Mouse (Mus musculus) embryonic facial prominence, embryonic 11.5 days (tissue): ENCODE measurements around the gene Defb13. TPM values are rescaled to one million over a fixed set of nuclear protein-coding genes. Genes with fewer than 3 reads are reported as not detected.
"Not testable (repeated sequence)": the region's sequence is repeated elsewhere in the genome, so short reads cannot be mapped to it uniquely, and the experiment has no call there.

Experiments
- ATAC-seq: fragments of 200-750 bp; cut with Nextera tagmentation; replicated peaks from 2 replicates; pipeline ENCODE4 v1.8.0; 2017; ENCODE audit warnings: low read depth; ENCODE audit not compliant: insufficient number of reproducible peaks, low FRiP score, low TSS enrichment
- DNase-seq: peaks from one replicate; pipeline ENCODE4 v3.0.0-alpha.2; 2015; ENCODE audit warnings: low spot score
- H3K27ac ChIP-seq: fragments of 300-500 bp; sonication (generic); replicated peaks from 2 replicates; pipeline ENCODE4 v1.5.1; 2014; ENCODE audit warnings: mild to moderate bottlenecking, low read depth, low read length, control low read depth
- H3K27me3 ChIP-seq: fragments of 300-500 bp; sonication (generic); 2 replicates; pipeline ENCODE4 v1.6.1; 2014; ENCODE audit warnings: mild to moderate bottlenecking, low read length, moderate library complexity, mixed read lengths; ENCODE audit not compliant: control insufficient read depth, insufficient read depth
- H3K36me3 ChIP-seq: fragments of 300-500 bp; sonication (generic); replicated peaks from 2 replicates; pipeline ENCODE4 v1.6.1; 2014; ENCODE audit warnings: low read depth, mild to moderate bottlenecking, low read length, moderate library complexity, mixed read lengths; ENCODE audit not compliant: control insufficient read depth, insufficient read depth
- H3K4me1 ChIP-seq: fragments of 300-500 bp; sonication (generic); 2 replicates; pipeline ENCODE4 v1.6.1; 2014; ENCODE audit warnings: low read length, mixed read lengths; ENCODE audit not compliant: control insufficient read depth, insufficient read depth
- H3K4me2 ChIP-seq: fragments of 300-500 bp; sonication (generic); 2 replicates; pipeline ENCODE4 v1.6.1; 2014; ENCODE audit warnings: low read depth, mild to moderate bottlenecking, control low read depth, low read length, moderate library complexity
- H3K4me3 ChIP-seq: fragments of 300-500 bp; sonication (generic); 2 replicates; pipeline ENCODE4 v1.5.1; 2014; ENCODE audit warnings: low read depth, low read length, control low read depth
- H3K9ac ChIP-seq: fragments of 300-500 bp; sonication (generic); replicated peaks from 2 replicates; pipeline ENCODE4 v1.6.1; 2014; ENCODE audit warnings: mild to moderate bottlenecking, control low read depth, low read length
- H3K9me3 ChIP-seq: fragments of 300-500 bp; sonication (generic); replicated peaks from 2 replicates; pipeline ENCODE4 v1.6.1; 2016; ENCODE audit warnings: mild to moderate bottlenecking, low read length, inconsistent platforms, mixed read lengths; ENCODE audit not compliant: control insufficient read depth
- WGBS: fragments of 180-500 bp; shearing (Covaris S2); extraction: QIAGEN DNeasy Blood & Tissue Kit; methylation state at CpG from one replicate; pipeline ENCODE4 v1.1.7; 2014; 5-methylcytosine and 5-hydroxymethylcytosine counted together
- polyA plus RNA-seq: library from polyadenylated mRNA; unstranded; fragments of >200 nt; fragmentation: Nextera tagmentation; extraction: Ambion mirVana; gene quantifications from 2 replicates; pipeline ENCODE4 v1.2.1, GENCODE M21; 2014

The Defb13 gene
- not detected in 2 replicates for polyA plus RNA-seq

DNA sequence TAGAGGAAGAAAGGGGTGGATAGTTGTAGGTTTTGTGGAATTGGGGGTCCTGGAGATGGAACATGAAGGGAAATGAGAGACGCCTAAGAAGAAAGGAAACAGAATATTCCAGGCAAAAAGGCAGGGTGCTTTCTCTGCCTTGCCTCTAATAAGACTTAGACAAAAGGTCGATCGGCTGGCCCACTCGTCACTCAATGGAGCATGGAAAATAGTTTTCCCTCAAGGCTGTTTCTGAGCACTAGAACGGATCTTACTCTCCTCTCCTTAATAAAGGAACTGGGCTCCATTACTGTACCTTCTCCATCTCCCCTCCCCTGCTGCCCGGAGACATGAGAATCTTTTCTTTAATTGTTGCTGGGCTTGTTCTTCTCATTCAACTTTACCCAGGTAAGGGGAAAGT is at the start of gene Defb13:
Gene Defb13 (plus strand): TSS at position 301 of the 400 bp plus-strand sequence.
- no peaks in the 10 kb centered on the region for H3K9me3 ChIP-seq
- 77% methylated on average over 6 of the region's 6 CpGs for WGBS
- DNase-seq (no peak), ATAC-seq (no peak)
- H3K9ac ChIP-seq = no peak within 1 kb of the TSS
- no peak within 1 kb of the TSS for H3K4me3 ChIP-seq
- no peaks in the 10 kb centered on the region for H3K36me3 ChIP-seq
- H3K4me2 ChIP-seq = no peak within 1 kb of the TSS; the same call in 1 of the 2 replicates
- H3K27me3 ChIP-seq = no peaks in the 10 kb centered on the region
- no peaks in the 10 kb centered on the region for H3K4me1 ChIP-seq
- H3K27ac ChIP-seq = no peak within 1 kb of the TSS

DNA sequence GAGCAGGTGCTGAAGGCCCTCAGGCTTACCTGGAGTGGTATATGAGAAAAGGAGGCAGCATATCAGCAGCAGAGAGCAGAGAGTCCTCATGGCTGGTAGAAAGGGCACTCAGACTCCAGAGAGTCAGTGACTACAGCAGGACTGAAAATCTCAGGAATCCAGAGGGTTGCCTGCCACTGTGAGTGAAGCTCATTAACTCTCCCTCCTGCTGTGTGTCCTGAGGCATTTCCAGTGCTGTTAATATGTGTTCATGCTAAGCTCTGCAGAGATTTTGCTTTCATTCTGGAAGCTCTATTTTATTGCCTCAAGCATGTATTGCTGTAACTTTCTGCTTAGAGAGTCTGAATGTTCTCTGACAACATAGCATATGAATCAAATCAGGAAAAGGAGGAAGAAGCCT is 40.3 kb upstream of the Defb13 start, which contains the start of gene Defb11:
Gene Defb11 (minus strand): TSS at position 123 of the 400 bp plus-strand sequence.
- not testable (repeated sequence) for H3K36me3 ChIP-seq, H3K27me3 ChIP-seq, H3K9me3 ChIP-seq, H3K9ac ChIP-seq, H3K27ac ChIP-seq, DNase-seq, ATAC-seq, H3K4me2 ChIP-seq, H3K4me3 ChIP-seq, H3K4me1 ChIP-seq

DNA sequence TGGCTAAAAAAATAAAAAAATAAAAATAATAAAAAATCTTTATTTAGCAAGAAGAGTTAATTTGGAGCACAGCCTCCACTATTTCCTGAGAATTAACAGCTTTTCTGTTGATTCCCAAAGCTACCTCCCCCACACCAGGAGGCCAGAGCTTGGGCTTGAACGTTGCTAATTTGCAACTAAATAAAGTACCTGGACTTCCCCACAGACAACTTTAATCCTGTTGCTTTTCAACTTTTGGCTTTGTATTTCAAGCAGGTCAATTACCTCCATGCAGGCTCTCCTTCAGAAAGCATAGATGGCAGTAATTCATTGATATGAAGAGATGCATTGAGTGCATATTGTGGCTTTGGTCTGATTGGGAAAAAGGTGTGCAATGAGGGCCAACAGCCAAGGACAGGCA is 34.6 kb upstream of the Defb13 start:
- Histone ChIP-seq H3K4me3 (no peak overlapping the region), H3K27me3 (no peaks in the 10 kb centered on the region), H3K27ac (no peak overlapping the region), H3K9me3 (no peaks in the 10 kb centered on the region), H3K36me3 (no peaks in the 10 kb centered on the region), H3K4me1 (no peaks in the 10 kb centered on the region), H3K4me2 (no peak overlapping the region), H3K9ac (no peak overlapping the region)
- no peak for ATAC-seq
- WGBS = 11% methylated on average over 1 of the region's 1 CpGs
- no peak for DNase-seq

DNA sequence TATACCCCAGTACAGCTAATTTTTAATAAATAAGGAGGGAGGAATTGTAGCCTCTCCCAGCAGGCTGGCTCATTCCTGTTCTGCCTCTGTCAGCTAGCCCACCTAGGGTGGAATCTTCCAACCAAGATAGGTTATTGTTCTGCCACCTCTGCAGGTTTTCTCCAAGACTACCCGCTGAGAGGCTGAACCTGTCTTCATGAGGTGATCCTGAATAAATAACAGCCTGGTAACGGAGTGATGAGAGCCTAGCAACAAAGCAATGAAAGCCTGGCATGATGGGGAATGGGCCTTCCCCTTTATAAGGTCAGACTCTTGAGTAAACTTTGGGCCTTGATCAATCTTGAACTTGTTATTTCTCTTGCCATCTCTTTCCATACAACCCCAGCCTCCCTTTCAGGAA is 34.0 kb upstream of the Defb13 start:
- Histone ChIP-seq H3K9ac (no peak overlapping the region), H3K4me3 (no peak overlapping the region), H3K27ac (no peak overlapping the region), H3K4me1 (no peaks in the 10 kb centered on the region), H3K36me3 (no peaks in the 10 kb centered on the region), H3K27me3 (no peaks in the 10 kb centered on the region), H3K9me3 (no peaks in the 10 kb centered on the region), H3K4me2 (no peak overlapping the region)
- 27% methylated on average over 2 of the region's 2 CpGs for WGBS
- DNase-seq (no peak), ATAC-seq (no peak)

DNA sequence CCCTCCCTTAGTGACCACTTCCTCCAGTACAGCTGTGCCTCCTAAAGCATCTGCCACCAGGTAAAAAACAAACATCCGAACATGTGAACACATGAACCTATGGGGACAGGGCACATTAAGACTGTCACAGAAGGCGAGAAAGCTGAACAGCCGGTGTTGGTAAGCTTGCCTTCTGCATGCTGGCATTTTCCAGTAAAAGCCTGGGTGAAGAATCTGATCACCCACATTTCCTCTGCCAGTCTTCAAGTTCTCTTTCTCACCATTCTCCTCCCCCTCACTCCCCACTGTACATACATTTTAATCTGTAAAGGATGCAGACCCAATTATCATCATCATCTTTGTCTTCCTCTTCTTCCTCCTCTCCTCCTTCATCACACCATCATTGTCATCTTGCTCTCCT is 30.9 kb upstream of the Defb13 start:
- Histone ChIP-seq H3K9ac (no peak overlapping the region), H3K4me3 (no peak overlapping the region), H3K9me3 (no peaks in the 10 kb centered on the region), H3K4me1 (no peaks in the 10 kb centered on the region), H3K27ac (no peak overlapping the region), H3K36me3 (no peaks in the 10 kb centered on the region), H3K4me2 (no peak overlapping the region), H3K27me3 (no peaks in the 10 kb centered on the region)
- DNase-seq (no peak), ATAC-seq (no peak)
- WGBS = 93% methylated on average over 3 of the region's 3 CpGs

DNA sequence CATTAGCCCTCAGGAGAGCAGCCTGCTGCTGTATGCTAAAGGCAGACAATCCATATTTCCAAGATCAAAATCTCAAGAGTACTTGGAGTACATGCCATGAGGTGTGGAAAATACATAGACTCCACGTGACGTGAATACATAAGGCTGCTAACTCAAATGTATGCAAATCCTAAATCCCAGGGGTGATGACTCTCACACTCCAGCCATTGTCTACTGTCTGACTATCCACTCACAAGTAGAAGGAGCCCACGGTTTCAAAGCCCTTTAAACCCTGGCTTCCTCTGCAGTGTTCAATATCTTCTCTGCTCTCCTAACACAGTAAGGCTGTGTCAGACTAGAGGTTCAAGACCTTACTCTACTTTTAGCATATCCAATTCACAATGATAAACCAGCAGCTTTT is 15.8 kb upstream of the Defb13 start:
- not testable (repeated sequence) for H3K4me2 ChIP-seq, H3K4me3 ChIP-seq, H3K27ac ChIP-seq, H3K4me1 ChIP-seq, ATAC-seq, H3K36me3 ChIP-seq, H3K9me3 ChIP-seq, H3K9ac ChIP-seq, H3K27me3 ChIP-seq, DNase-seq
- 82% methylated on average over 3 of the region's 3 CpGs for WGBS

DNA sequence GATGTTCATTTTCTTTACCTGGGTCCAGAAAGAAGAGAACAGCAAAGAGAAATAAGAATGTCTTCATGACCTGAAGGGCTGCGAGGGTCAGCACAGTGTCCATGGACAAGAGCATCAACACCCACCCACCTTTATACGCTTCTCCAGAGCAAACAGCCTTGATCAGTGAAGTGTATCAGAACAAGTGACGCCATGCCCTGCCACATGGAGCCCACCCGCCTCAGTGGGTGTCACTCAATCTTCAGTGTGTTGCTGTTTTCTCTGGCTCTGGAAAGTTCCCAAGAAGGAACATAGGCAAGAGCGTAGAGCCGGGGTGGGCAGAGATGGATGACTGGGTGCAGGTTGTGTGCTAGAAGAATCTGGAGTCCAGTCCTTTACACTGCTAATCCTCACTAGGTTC is 14.0 kb upstream of the Defb13 start, which contains the start of gene Defb15:
Gene Defb15 (minus strand): TSS at position 101 of the 400 bp plus-strand sequence.
- Histone ChIP-seq H3K36me3 (no peaks in the 10 kb centered on the region), H3K4me1 (no peaks in the 10 kb centered on the region), H3K9ac (no peak within 1 kb of the TSS), H3K4me2 (no peak within 1 kb of the TSS), H3K4me3 (no peak within 1 kb of the TSS), H3K9me3 (no peaks in the 10 kb centered on the region), H3K27me3 (no peaks in the 10 kb centered on the region), H3K27ac (no peak within 1 kb of the TSS)
- ATAC-seq (no peak), DNase-seq (no peak)
- WGBS = 91% methylated on average over 6 of the region's 6 CpGs

DNA sequence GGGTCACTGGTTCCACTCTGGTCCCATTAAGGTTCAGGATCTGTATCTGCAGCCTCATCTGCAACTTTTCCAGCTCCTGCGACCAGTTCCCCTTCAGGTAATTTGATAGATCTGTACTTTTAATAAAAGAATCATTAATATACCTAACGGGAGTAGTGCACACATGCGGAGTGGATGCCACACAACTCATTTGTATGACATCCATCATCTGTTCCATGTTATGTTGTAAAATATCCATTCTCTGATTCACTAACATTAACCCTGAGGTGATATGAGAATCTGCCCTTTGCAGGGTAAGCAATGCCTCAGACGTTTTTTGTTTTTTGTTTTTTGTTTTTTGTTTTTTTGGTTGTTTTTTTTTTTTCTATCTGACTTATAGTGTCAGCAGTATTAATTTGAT is 8.5 kb upstream of the Defb13 start, which contains the start of gene Defb35:
Gene Defb35 (plus strand): TSS at position 301 of the 400 bp plus-strand sequence.
- not testable (repeated sequence) for ATAC-seq, H3K9ac ChIP-seq, H3K36me3 ChIP-seq, H3K4me1 ChIP-seq, DNase-seq, H3K27ac ChIP-seq, H3K9me3 ChIP-seq, H3K4me2 ChIP-seq, H3K27me3 ChIP-seq, H3K4me3 ChIP-seq
- 84% methylated on average over 4 of the region's 4 CpGs for WGBS
